ENCODE assay signal across 24 mouse cellular contexts in the genomic region with DNA sequence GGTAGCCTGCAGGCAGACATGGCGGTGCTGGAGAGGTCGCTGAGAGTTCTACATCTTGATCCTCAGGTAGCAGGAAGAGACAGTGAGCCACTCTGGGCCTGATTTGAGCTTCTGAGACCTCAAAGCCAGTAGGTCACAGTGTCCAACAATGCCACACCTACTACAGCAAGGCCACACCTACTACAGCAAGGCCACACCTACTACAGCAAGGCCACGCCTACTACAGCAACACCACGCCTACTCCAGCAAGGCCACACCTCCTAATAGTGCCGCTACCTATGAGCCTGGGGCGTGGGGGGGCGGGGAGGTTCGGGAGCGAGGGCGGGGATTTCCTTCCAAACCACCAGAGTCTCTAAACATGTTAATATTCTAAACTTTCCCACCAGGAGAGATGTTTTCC. TPM values are rescaled to one million over a fixed set of nuclear protein-coding genes. Genes with fewer than 3 reads are reported as not detected.
DNase-seq lines count a peak whose midpoint lies in the region; ATAC-seq and TF ChIP-seq lines count a peak whose summit lies in the region.
"Had no signal": no experiment of that assay in that cellular context is flagged by ENCODE, and none has a peak within 500 bp of the region (broad histone marks: within the 10 kb centered on the region; RNA-seq: fewer than 3 reads in every experiment).

No protein-coding gene starts in this region.

- no peak for DNase-seq in heart, postnatal 4 days
- DNase-seq in WW6 (ENCODE audit: low read depth, low spot score) = peak; percentile 55
- peak; percentile 17 for DNase-seq in testis, postnatal 14 days (ENCODE audit: low spot score)
- DNase-seq in thymus, postnatal 0 days (ENCODE audit: low spot score) = no peak
- DNase-seq: adrenal gland, postnatal 10 days; cerebellum, adult 11 months; cerebellum, adult 8-10 months; cerebellum, postnatal 14 days; embryo, embryonic 11 days; gastrocnemius, postnatal 36 days; heart, adult 18-20 months; heart, postnatal 14 days had no signal

- 0 out of 2 replicates have a peak, but pooled peaks have one; percentile 10 for ATAC-seq in heart, embryonic 11.5 days (replicated peaks; ENCODE audit: insufficient number of reproducible peaks, low FRiP score, low TSS enrichment)
- ATAC-seq in neural tube, embryonic 15.5 days (ENCODE audit: low FRiP score) = no peak
- ATAC-seq: forebrain, embryonic 15.5 days; hindbrain, embryonic 16.5 days; Patski had no signal

- no peak for TF ChIP-seq CTCF in E14TG2a.4 (conservative IDR thresholded peaks at IDR 0.05; ENCODE audit: low read length)

- H3K9ac ChIP-seq in heart, embryonic 11.5 days (ENCODE audit: low read depth, low read length) = no peak overlapping the region
- H3K9ac ChIP-seq in neural tube, embryonic 15.5 days (replicated peaks) = no peak overlapping the region
- H3K9ac ChIP-seq: embryonic facial prominence, embryonic 15.5 days; forebrain, embryonic 15.5 days; heart, embryonic 15.5 days had no signal

- no peaks in the 10 kb centered on the region for H3K27me3 ChIP-seq in heart, embryonic 11.5 days (ENCODE audit: control insufficient read depth, insufficient read depth, low read length)
- H3K27me3 ChIP-seq in E14TG2a.4 (ENCODE audit: insufficient read depth, low read length) = no peaks in the 10 kb centered on the region
- H3K27me3 ChIP-seq in neural tube, embryonic 15.5 days (replicated peaks) = no peaks in the 10 kb centered on the region
- H3K27me3 ChIP-seq: CH12.LX; embryonic facial prominence, embryonic 15.5 days; forebrain, embryonic 15.5 days; heart, embryonic 15.5 days; Patski had no signal

- 0 out of 2 replicates have a peak, but pooled peaks cover 4% of the 10 kb centered on the region for H3K4me1 ChIP-seq in heart, embryonic 11.5 days (ENCODE audit: control insufficient read depth, insufficient read depth, low read length)
- H3K4me1 ChIP-seq in E14TG2a.4 (replicated peaks; ENCODE audit: low read depth, low read length) = peaks cover 74% of the 10 kb centered on the region
- peaks cover 11% of the 10 kb centered on the region for H3K4me1 ChIP-seq in neural tube, embryonic 15.5 days
- H3K4me1 ChIP-seq: forebrain, embryonic 15.5 days had no signal

- no peaks in the 10 kb centered on the region for H3K36me3 ChIP-seq in heart, embryonic 11.5 days (ENCODE audit: control insufficient read depth, insufficient read depth, low read length)
- no peaks in the 10 kb centered on the region for H3K36me3 ChIP-seq in E14TG2a.4 (ENCODE audit: insufficient read depth, low read length)
- no peaks in the 10 kb centered on the region for H3K36me3 ChIP-seq in neural tube, embryonic 15.5 days
- H3K36me3 ChIP-seq: embryonic facial prominence, embryonic 15.5 days; forebrain, embryonic 10.5 days; forebrain, embryonic 15.5 days; heart, embryonic 10.5 days; heart, embryonic 15.5 days had no signal

- no peak overlapping the region for H3K27ac ChIP-seq in heart, embryonic 11.5 days (ENCODE audit: low read depth, low read length)
- H3K27ac ChIP-seq in neural tube, embryonic 15.5 days (replicated peaks) = no peak overlapping the region
- H3K27ac ChIP-seq: embryonic facial prominence, embryonic 15.5 days; forebrain, embryonic 10.5 days; forebrain, embryonic 15.5 days; heart, embryonic 10.5 days; heart, embryonic 15.5 days had no signal

- no peak overlapping the region for H3K4me3 ChIP-seq in heart, embryonic 11.5 days (ENCODE audit: low read depth, low read length)
- peak overlapping the region; percentile 33 for H3K4me3 ChIP-seq in E14TG2a.4 (replicated peaks; ENCODE audit: low read length)
- H3K4me3 ChIP-seq in neural tube, embryonic 15.5 days (replicated peaks) = no peak overlapping the region
- H3K4me3 ChIP-seq: embryonic facial prominence, embryonic 15.5 days; erythroblast, embryonic 14.5 days; forebrain, embryonic 10.5 days; forebrain, embryonic 15.5 days; heart, embryonic 10.5 days; heart, embryonic 15.5 days had no signal

- no peak overlapping the region for H3K4me2 ChIP-seq in heart, embryonic 11.5 days
- no peak overlapping the region for H3K4me2 ChIP-seq in neural tube, embryonic 15.5 days
- H3K4me2 ChIP-seq: embryonic facial prominence, embryonic 15.5 days; forebrain, embryonic 15.5 days; heart, embryonic 15.5 days had no signal

- no peaks in the 10 kb centered on the region for H3K9me3 ChIP-seq in heart, embryonic 11.5 days (replicated peaks; ENCODE audit: control insufficient read depth, low read length)
- no peaks in the 10 kb centered on the region for H3K9me3 ChIP-seq in E14TG2a.4 (ENCODE audit: low read length)
- H3K9me3 ChIP-seq in neural tube, embryonic 15.5 days (replicated peaks) = no peaks in the 10 kb centered on the region
- H3K9me3 ChIP-seq: embryonic facial prominence, embryonic 15.5 days; forebrain, embryonic 10.5 days; forebrain, embryonic 15.5 days; heart, embryonic 10.5 days; heart, embryonic 15.5 days had no signal

- 73% methylated on average over 10 of the region's 10 CpGs for WGBS in heart, embryonic 11.5 days (ENCODE audit: insufficient replicate concordance)
- 84% methylated on average over 10 of the region's 10 CpGs for WGBS in neural tube, embryonic 15.5 days

RNA-seq across cellular contexts. Expression of a gene that starts 45.5 kb away (rescaled TPM):
- polyA plus RNA-seq in heart, embryonic 11.5 days (2014; fragmentation: Nextera tagmentation; extraction: Ambion mirVana) = 137 and 155 TPM in 2 replicates
- total RNA-seq in heart, postnatal 4 days (2021) = 100 to 1,000 TPM; 101 to 103 TPM
- 165 and 174 TPM in 2 replicates for polyA plus RNA-seq in neural tube, embryonic 15.5 days (2015; fragmentation: Nextera tagmentation; extraction: Ambion mirVana)
- polyA plus RNA-seq in thymus, postnatal 0 days (2015; fragmentation: Nextera tagmentation; extraction: Ambion mirVana) = 234 and 261 TPM in 2 replicates

Comparison
In these comparisons a context has a peak if more than half of its experiments do, and no peak if none do; other contexts are left out.
1. DNase-seq: peak in WW6 (single experiment) and testis, postnatal 14 days (single experiment); none in heart, postnatal 4 days (single experiment) and thymus, postnatal 0 days (single experiment).